Mouse (Mus musculus) hindbrain, embryonic 15.5 days (tissue): ENCODE measurements around the gene Clec12b. TPM values are rescaled to one million over a fixed set of nuclear protein-coding genes. Genes with fewer than 3 reads are reported as not detected.
"Not testable (repeated sequence)": the region's sequence is repeated elsewhere in the genome, so short reads cannot be mapped to it uniquely, and the experiment has no call there.

Experiments used
- ATAC-seq: fragments of 200-750 bp; cut with Nextera tagmentation; 2 replicates; pipeline ENCODE4 v1.8.0; 2017; ENCODE audit warnings: low read depth, moderate number of reproducible peaks, moderate TSS enrichment; ENCODE audit not compliant: low FRiP score
- H3K27ac ChIP-seq: fragments of 300-500 bp; sonication (generic); replicated peaks from 2 replicates; pipeline ENCODE4 v1.5.1; 2015; ENCODE audit warnings: mild to moderate bottlenecking, inconsistent platforms
- H3K27me3 ChIP-seq: fragments of 300-500 bp; sonication (generic); 2 replicates; pipeline ENCODE4 v1.6.1; 2015; ENCODE audit warnings: control low read depth, inconsistent platforms
- H3K36me3 ChIP-seq: fragments of 300-500 bp; sonication (generic); 2 replicates; pipeline ENCODE4 v1.6.1; 2015; ENCODE audit warnings: control low read depth, inconsistent platforms
- H3K4me1 ChIP-seq: fragments of 300-500 bp; sonication (generic); replicated peaks from 2 replicates; pipeline ENCODE4 v1.6.1; 2015; ENCODE audit warnings: control low read depth, inconsistent platforms
- H3K4me2 ChIP-seq: fragments of 300-500 bp; sonication (generic); 2 replicates; pipeline ENCODE4 v1.6.1; 2015; ENCODE audit warnings: moderate library complexity, mild to moderate bottlenecking, inconsistent platforms
- H3K4me3 ChIP-seq: fragments of 300-500 bp; sonication (generic); 2 replicates; pipeline ENCODE4 v1.5.1; 2015; ENCODE audit warnings: mild to moderate bottlenecking, inconsistent platforms
- H3K9ac ChIP-seq: fragments of 300-500 bp; sonication (generic); 2 replicates; pipeline ENCODE4 v1.6.1; 2015; ENCODE audit warnings: inconsistent platforms
- H3K9me3 ChIP-seq: fragments of 300-500 bp; sonication (generic); 2 replicates; pipeline ENCODE4 v1.6.1; 2016; ENCODE audit warnings: control low read depth, inconsistent platforms
- WGBS: fragments of 180-500 bp; shearing (Covaris S2); methylation state at CpG from one replicate; pipeline ENCODE4 v1.1.7; 2015; 5-methylcytosine and 5-hydroxymethylcytosine counted together
- polyA plus RNA-seq: library from polyadenylated mRNA; unstranded; fragments of >200 nt; fragmentation: Nextera tagmentation; extraction: Ambion mirVana; gene quantifications from 2 replicates; pipeline ENCODE4 v1.2.1, GENCODE M21; 2015

Clec12b gene
- polyA plus RNA-seq, 1 experiment from 2014 or later: 0.26 TPM

GRCm38 (mm10) chr6:129365959-129366359 is 19.7 kb downstream of the Clec12b start:
- H3K36me3 ChIP-seq: no peaks in the 10 kb centered on the region
- H3K27me3 ChIP-seq: no peaks in the 10 kb centered on the region
- H3K4me3 ChIP-seq: no peak overlapping the region
- 18% methylated on average over 6 of the region's 6 CpGs for WGBS
- no peaks in the 10 kb centered on the region for H3K4me1 ChIP-seq
- H3K27ac ChIP-seq: no peak overlapping the region
- H3K4me2 ChIP-seq: no peak overlapping the region
- ATAC-seq: peak; percentile 64
- no peak overlapping the region for H3K9ac ChIP-seq
- no peaks in the 10 kb centered on the region for H3K9me3 ChIP-seq

GRCm38 (mm10) chr6:129363942-129364341 is 21.7 kb downstream of the Clec12b start:
- Histone ChIP-seq H3K9me3 (no peaks in the 10 kb centered on the region), H3K27ac (no peak overlapping the region), H3K4me2 (no peak overlapping the region), H3K27me3 (no peaks in the 10 kb centered on the region), H3K9ac (no peak overlapping the region), H3K4me1 (no peaks in the 10 kb centered on the region), H3K4me3 (no peak overlapping the region), H3K36me3 (no peaks in the 10 kb centered on the region)
- no peak for ATAC-seq
- 30% methylated on average over 1 of the region's 1 CpGs for WGBS

GRCm38 (mm10) chr6:129359515-129359914 is 26.2 kb downstream of the Clec12b start:
- Histone ChIP-seq H3K4me3 (no peak overlapping the region), H3K4me1 (no peaks in the 10 kb centered on the region), H3K27ac (no peak overlapping the region), H3K9me3 (no peaks in the 10 kb centered on the region), H3K36me3 (no peaks in the 10 kb centered on the region), H3K9ac (no peak overlapping the region), H3K4me2 (no peak overlapping the region), H3K27me3 (no peaks in the 10 kb centered on the region)
- 94% methylated on average over 2 of the region's 2 CpGs for WGBS
- no peak for ATAC-seq

- H3K4me2 ChIP-seq: no peak overlapping the region
- H3K4me3 ChIP-seq: no peak overlapping the region
- ATAC-seq: no peak
- H3K27ac ChIP-seq: no peak overlapping the region
- no peaks in the 10 kb centered on the region for H3K36me3 ChIP-seq
- no peaks in the 10 kb centered on the region for H3K4me1 ChIP-seq
- no peak overlapping the region for H3K9ac ChIP-seq
- H3K9me3 ChIP-seq: no peaks in the 10 kb centered on the region
- H3K27me3 ChIP-seq: no peaks in the 10 kb centered on the region
Observed at GRCm38 (mm10) chr6:129356430-129356829, 29.2 kb downstream of the Clec12b start.

- Histone ChIP-seq H3K4me3 (no peak overlapping the region), H3K36me3 (no peaks in the 10 kb centered on the region), H3K9me3 (no peaks in the 10 kb centered on the region), H3K27ac (no peak overlapping the region), H3K27me3 (no peaks in the 10 kb centered on the region), H3K9ac (no peak overlapping the region), H3K4me1 (no peaks in the 10 kb centered on the region), H3K4me2 (no peak overlapping the region)
- 100% methylated on average over 2 of the region's 2 CpGs for WGBS
- no peak for ATAC-seq
Observed at GRCm38 (mm10) chr6:129355774-129356173, 29.9 kb downstream of the Clec12b start.

- ATAC-seq: no peak
- H3K4me1 ChIP-seq: no peaks in the 10 kb centered on the region
- H3K27me3 ChIP-seq: no peaks in the 10 kb centered on the region
- no peak overlapping the region for H3K4me3 ChIP-seq
- H3K4me2 ChIP-seq: no peak overlapping the region
- no peak overlapping the region for H3K9ac ChIP-seq
- no peaks in the 10 kb centered on the region for H3K36me3 ChIP-seq
- WGBS: 100% methylated on average over 3 of the region's 3 CpGs
- no peak overlapping the region for H3K27ac ChIP-seq
- H3K9me3 ChIP-seq: 0 out of 2 replicates have a peak, but pooled peaks cover 4% of the 10 kb centered on the region
Observed at GRCm38 (mm10) chr6:129351091-129351490, 34.6 kb downstream of the Clec12b start.

- H3K27ac ChIP-seq: no peak overlapping the region
- no peak overlapping the region for H3K4me3 ChIP-seq
- no peak overlapping the region for H3K4me2 ChIP-seq
- no peak for ATAC-seq
- H3K27me3 ChIP-seq: no peaks in the 10 kb centered on the region
- no peaks in the 10 kb centered on the region for H3K4me1 ChIP-seq
- H3K9ac ChIP-seq: no peak overlapping the region
- H3K9me3 ChIP-seq: 0 out of 2 replicates have a peak, but pooled peaks cover 4% of the 10 kb centered on the region
- H3K36me3 ChIP-seq: no peaks in the 10 kb centered on the region
- 61% methylated on average over 4 of the region's 4 CpGs for WGBS
Observed at GRCm38 (mm10) chr6:129349524-129350352, 35.9 kb downstream of the Clec12b start.

- Histone ChIP-seq H3K27ac (no peak overlapping the region), H3K4me1 (no peaks in the 10 kb centered on the region), H3K4me2 (no peak overlapping the region), H3K9me3 (0 out of 2 replicates have a peak, but pooled peaks cover 4% of the 10 kb centered on the region), H3K9ac (no peak overlapping the region), H3K36me3 (no peaks in the 10 kb centered on the region), H3K27me3 (no peaks in the 10 kb centered on the region), H3K4me3 (no peak overlapping the region)
- ATAC-seq: no peak
- 85% methylated on average over 3 of the region's 3 CpGs for WGBS
Observed at GRCm38 (mm10) chr6:129344408-129344807, 41.3 kb downstream of the Clec12b start.

GRCm38 (mm10) chr6:129342391-129342790 is 43.3 kb downstream of the Clec12b start, which contains the start of gene Clec12a:
Gene Clec12a, plus strand, starts transcription at chr6:129342691.
- not testable (repeated sequence) for H3K4me2 ChIP-seq, H3K9ac ChIP-seq, H3K9me3 ChIP-seq, H3K27me3 ChIP-seq, H3K4me1 ChIP-seq, H3K4me3 ChIP-seq, ATAC-seq, H3K27ac ChIP-seq, H3K36me3 ChIP-seq
- 79% methylated on average over 4 of the region's 4 CpGs for WGBS

- no peak overlapping the region for H3K4me3 ChIP-seq
- no peak overlapping the region for H3K4me2 ChIP-seq
- no peaks in the 10 kb centered on the region for H3K9me3 ChIP-seq
- H3K27ac ChIP-seq: no peak overlapping the region
- H3K36me3 ChIP-seq: no peaks in the 10 kb centered on the region
- H3K27me3 ChIP-seq: no peaks in the 10 kb centered on the region
- no peak overlapping the region for H3K9ac ChIP-seq
- no peak for ATAC-seq
- peaks cover 3% of the 10 kb centered on the region; the same call in 1 of the 2 replicates for H3K4me1 ChIP-seq
- WGBS: 70% methylated on average over 1 of the region's 1 CpGs
Observed at GRCm38 (mm10) chr6:129337751-129338150, 47.9 kb downstream of the Clec12b start.

GRCm38 (mm10) chr6:129333674-129334078 is 52.0 kb downstream of the Clec12b start:
- peaks cover 3% of the 10 kb centered on the region; the same call in 1 of the 2 replicates for H3K4me1 ChIP-seq
- peak; percentile 92 for ATAC-seq
- H3K36me3 ChIP-seq: no peaks in the 10 kb centered on the region
- H3K27me3 ChIP-seq: no peaks in the 10 kb centered on the region
- H3K4me3 ChIP-seq: peak overlapping the region; percentile 17; the same call in 1 of the 2 replicates
- no peak overlapping the region for H3K9ac ChIP-seq
- H3K27ac ChIP-seq: no peak overlapping the region
- no peaks in the 10 kb centered on the region for H3K9me3 ChIP-seq
- H3K4me2 ChIP-seq: peak overlapping the region; percentile 45
- 17% methylated on average over 11 of the region's 11 CpGs for WGBS

GRCm38 (mm10) chr6:129331610-129332009 is 54.1 kb downstream of the Clec12b start, which contains the start of gene 4922502D21Rik:
Gene 4922502D21Rik, minus strand, starts transcription at chr6:129331796.
- Histone ChIP-seq H3K4me2 (no peak within 1 kb of the TSS), H3K27me3 (no peaks in the 10 kb centered on the region), H3K9ac (no peak within 1 kb of the TSS), H3K36me3 (no peaks in the 10 kb centered on the region), H3K9me3 (no peaks in the 10 kb centered on the region), H3K4me3 (no peak within 1 kb of the TSS), H3K4me1 (peaks cover 3% of the 10 kb centered on the region; the same call in 1 of the 2 replicates), H3K27ac (no peak within 1 kb of the TSS)
- ATAC-seq: no peak
- WGBS: 57% methylated on average over 11 of the region's 11 CpGs
